Mouse (Mus musculus) kidney, adult 2 months (tissue): ENCODE results near the gene Dhx37. TPM values are rescaled to one million over a fixed set of nuclear protein-coding genes. Genes with fewer than 3 reads are reported as not detected.

Experiments
- DNase-seq: peaks from one replicate; pipeline ENCODE4 v3.0.0; 2021
- H3K27ac ChIP-seq: fragments of 200-500 bp; 2 replicates; pipeline ENCODE4 v1.5.1; 2012; ENCODE audit warnings: low read depth, low read length, control low read depth, inconsistent platforms; ENCODE audit not compliant: insufficient read depth
- H3K27me3 ChIP-seq: fragments of 200-500 bp; replicated peaks from 2 replicates; pipeline ENCODE4 v1.6.1; 2012; ENCODE audit warnings: mild to moderate bottlenecking, moderate library complexity, low read length, inconsistent platforms; ENCODE audit not compliant: control insufficient read depth, insufficient read depth
- H3K36me3 ChIP-seq: fragments of 200-500 bp; 2 replicates; pipeline ENCODE4 v1.6.1; 2012; ENCODE audit warnings: mild to moderate bottlenecking, moderate library complexity, low read length, inconsistent platforms; ENCODE audit not compliant: control insufficient read depth, insufficient read depth
- H3K4me1 ChIP-seq: fragments of 200-500 bp; 2 replicates; pipeline ENCODE4 v1.6.1; 2011; ENCODE audit warnings: low read length; ENCODE audit not compliant: control insufficient read depth, insufficient read depth
- H3K4me3 ChIP-seq: fragments of 200-500 bp; 2 replicates; pipeline ENCODE4 v1.5.1; 2011; ENCODE audit warnings: mild to moderate bottlenecking, low read depth, low read length, control low read depth; ENCODE audit not compliant: insufficient read depth
- CTCF ChIP-seq: fragments of 200-500 bp; conservative IDR thresholded peaks from 2 replicates; pipeline ENCODE4 v1.5.1; 2011; ENCODE audit warnings: low read depth, mild to moderate bottlenecking, control low read depth, low read length, moderate library complexity, mixed read lengths; ENCODE audit not compliant: insufficient read depth, insufficient read length
- POLR2A ChIP-seq: fragments of 200-500 bp; IDR thresholded peaks from one replicate; pipeline ENCODE4 v1.6.1; 2011; ENCODE audit warnings: low read depth, low read length, control low read depth
- WGBS: fragments of 180-500 bp; shearing (Covaris S2); methylation state at CpG from one replicate; pipeline ENCODE4 v1.1.7; 2018; 5-methylcytosine and 5-hydroxymethylcytosine counted together
- polyA plus RNA-seq: library from polyadenylated mRNA; depleted of rRNA; stranded (reverse); fragments of >200 nt; gene quantifications from 2 replicates; pipeline ENCODE4 v1.2.3, GENCODE M21; 2012

Gene Dhx37
- polyA plus RNA-seq, 1 experiment = 10.8 TPM

DNA sequence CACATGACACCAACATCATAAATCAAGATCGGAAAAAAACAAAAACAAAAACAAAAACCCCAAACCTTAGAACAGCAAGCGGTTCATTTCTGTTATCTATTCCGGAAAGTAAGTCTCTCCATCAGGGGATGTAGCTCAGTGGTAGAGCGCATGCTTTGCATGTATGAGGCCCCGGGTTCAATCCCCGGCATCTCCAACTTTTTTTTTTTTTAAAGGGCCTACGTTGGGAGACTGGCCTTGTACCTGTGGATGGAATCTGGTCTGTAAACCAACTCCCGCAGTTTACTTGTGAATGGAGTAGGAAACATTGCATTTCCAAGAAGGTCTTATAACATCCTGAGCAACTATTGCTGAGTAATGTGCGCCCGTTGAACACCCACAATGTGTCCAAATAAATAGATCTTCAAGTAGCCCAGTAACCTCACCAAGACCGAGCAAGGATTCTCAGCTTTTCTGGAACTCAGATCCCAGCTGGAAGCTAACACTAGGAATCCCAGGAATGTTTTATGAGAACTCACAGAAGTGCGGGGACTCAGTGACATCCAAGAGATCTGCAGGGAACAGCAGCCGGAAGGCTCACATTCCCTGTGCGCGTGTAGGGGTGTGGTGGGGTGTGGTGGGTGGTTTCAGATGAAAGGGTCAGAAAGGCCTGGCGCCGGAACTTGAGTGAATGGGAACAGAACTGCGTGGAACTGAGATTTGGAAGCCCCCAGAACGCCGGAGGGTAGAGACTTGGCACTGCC is 24.4 kb downstream of the Dhx37 start:
- Histone ChIP-seq H3K27me3 (no peaks in the 10 kb centered on the region), H3K27ac (peak overlapping the region; percentile 41; the same call in 1 of the 2 replicates), H3K4me3 (0 out of 2 replicates have a peak overlapping the region, but pooled peaks have one; percentile 17), H3K4me1 (peaks cover 9% of the 10 kb centered on the region; the same call in 1 of the 2 replicates), H3K36me3 (no peaks in the 10 kb centered on the region)
- 39% methylated on average over 20 of the region's 20 CpGs for WGBS
- TF ChIP-seq CTCF (no peak), POLR2A (no peak)
- peak; percentile 61 for DNase-seq

DNA sequence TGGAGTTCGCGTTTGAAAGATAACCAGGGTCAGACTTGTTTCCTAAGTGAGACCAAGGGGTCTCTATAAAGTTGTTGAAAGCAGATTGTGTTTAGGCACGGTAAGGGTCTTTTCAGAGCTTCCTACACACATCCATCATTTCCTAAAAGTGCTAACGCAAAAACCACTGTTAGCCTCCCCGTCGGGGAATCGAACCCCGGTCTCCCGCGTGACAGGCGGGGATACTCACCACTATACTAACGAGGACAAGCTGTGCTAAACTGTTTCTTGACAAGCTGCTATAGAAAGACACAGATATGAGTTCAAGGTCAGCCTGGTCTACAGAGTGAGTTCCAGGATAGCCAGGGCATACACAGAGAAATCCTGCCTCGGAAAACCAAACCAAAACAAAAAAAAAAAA is 25.1 kb downstream of the Dhx37 start:
- Histone ChIP-seq H3K27me3 (no peaks in the 10 kb centered on the region), H3K4me1 (peaks cover 10% of the 10 kb centered on the region; the same call in 1 of the 2 replicates), H3K4me3 (0 out of 2 replicates have a peak overlapping the region, but pooled peaks have one; percentile 17), H3K27ac (peak overlapping the region; percentile 41; the same call in 1 of the 2 replicates), H3K36me3 (no peaks in the 10 kb centered on the region)
- WGBS = 14% methylated on average over 13 of the region's 13 CpGs
- peak; percentile 92 for DNase-seq
- TF ChIP-seq POLR2A (no peak), CTCF (no peak)

DNA sequence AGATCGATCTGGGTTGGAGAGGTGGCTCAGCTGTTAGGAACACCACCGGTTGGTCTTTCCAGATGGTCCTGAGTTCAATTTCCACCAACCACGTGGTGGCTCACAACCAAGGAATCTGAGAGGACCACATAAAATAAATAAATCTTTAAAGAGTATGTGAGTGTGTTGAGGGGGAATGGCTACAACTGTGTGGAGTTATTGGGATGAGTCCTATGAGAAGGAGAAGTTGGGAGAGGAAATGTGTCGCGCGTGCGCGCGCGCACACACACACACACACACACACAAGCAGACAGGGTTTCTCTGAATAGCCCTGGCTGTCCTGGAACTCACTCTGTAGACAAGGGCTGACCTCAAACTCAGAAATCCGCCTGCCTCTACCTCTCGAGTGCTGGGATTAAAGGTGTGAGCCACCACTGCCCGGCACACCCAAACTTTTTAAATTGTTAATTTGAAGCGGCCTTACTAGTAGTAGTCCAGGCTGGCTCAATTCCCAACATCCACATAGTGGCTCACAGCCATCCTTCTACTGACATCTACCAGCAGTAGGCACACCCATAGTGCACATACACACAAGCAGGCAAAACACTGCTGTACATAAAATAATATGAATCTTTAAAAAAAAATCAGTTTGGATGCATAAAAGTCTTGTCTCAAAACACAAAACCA is 25.9 kb downstream of the Dhx37 start:
- WGBS = 81% methylated on average over 14 of the region's 14 CpGs
- no peak overlapping the region for H3K27ac ChIP-seq
- no peaks in the 10 kb centered on the region for H3K27me3 ChIP-seq
- no peak for TF ChIP-seq POLR2A
- TF ChIP-seq CTCF = no peak
- peaks cover 12% of the 10 kb centered on the region; the same call in 1 of the 2 replicates for H3K4me1 ChIP-seq
- no peaks in the 10 kb centered on the region for H3K36me3 ChIP-seq
- DNase-seq = no peak
- no peak overlapping the region for H3K4me3 ChIP-seq

DNA sequence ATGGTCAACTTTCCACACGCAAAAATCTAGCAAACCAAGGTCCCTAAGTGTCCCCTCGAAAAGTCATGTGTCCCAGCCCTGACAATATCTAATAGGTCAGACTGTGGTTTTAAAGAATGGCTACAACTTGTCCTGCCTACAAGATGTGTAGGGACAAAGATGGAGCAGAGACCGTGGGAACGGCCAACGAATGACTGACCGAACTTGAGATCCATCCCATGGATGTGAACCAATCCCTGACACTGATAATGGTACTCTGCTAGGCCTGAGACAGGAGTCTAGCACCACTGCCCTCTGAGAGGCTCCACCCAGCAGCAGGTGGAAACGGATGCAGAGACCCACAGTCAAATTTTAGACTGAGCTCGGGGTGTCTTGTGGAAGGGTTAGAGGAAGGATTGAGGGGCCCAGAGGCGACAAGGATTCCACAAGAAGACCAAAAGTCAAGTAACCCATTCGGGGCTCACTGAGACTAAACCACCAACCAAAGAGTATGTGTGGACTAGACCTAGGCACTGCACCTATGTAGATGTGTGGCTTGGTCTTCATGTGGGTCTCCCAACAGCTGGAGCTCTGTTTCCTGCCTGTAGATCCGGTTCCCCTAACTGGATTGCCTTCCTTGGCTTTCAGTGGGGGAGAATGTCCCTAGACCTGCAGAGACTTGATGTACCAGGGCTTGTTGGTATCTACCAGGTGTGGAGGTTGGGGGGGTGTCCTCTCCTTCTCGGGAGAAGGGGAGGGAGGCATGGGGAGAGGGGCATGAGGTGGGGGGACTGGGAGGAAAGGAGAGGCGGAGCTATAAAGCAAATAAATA is 26.7 kb downstream of the Dhx37 start:
- peaks cover 16% of the 10 kb centered on the region; the same call in 1 of the 2 replicates for H3K4me1 ChIP-seq
- 62% methylated on average over 13 of the region's 13 CpGs for WGBS
- H3K27ac ChIP-seq = no peak overlapping the region
- no peak for DNase-seq
- H3K36me3 ChIP-seq = no peaks in the 10 kb centered on the region
- H3K27me3 ChIP-seq = no peaks in the 10 kb centered on the region
- TF ChIP-seq POLR2A (no peak), CTCF (no peak)
- H3K4me3 ChIP-seq = peak overlapping the region; percentile 68; the same call in 1 of the 2 replicates

DNA sequence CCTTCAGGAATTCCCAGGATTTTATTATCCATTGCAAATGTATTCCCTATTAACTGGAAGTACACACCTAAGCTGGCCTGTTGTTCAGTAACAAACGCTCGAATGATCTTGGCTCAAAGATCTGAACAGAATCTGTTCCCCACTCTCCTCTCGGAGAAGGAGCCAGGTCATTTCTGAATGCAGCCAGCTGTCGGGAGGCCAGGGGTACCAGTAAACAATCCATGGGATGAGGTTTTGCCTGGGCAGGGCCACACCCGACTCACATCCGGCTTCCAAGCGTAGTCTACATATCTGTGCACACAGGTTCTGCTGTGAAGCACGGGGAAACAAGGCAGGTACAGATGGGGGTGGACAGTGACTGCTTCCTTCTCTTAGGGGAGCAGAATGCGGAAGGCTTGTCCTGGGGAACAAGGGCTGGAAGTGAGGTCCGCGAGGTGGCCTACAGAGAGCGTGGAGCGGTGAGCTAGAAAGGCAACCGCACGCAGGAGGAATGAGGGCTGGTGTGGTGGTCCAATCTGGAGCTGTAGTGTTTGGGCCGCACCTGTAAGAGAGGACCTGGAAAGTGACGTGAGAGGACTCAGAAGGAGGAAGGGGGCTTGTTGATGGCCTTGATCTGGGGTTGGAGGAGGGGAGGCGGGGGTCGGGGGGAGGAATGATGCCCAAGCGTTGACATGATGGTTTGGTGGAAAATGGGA is 27.5 kb downstream of the Dhx37 start:
- no peak for TF ChIP-seq CTCF
- TF ChIP-seq POLR2A = no peak
- Histone ChIP-seq H3K36me3 (no peaks in the 10 kb centered on the region), H3K27ac (peak overlapping the region; percentile 92), H3K4me1 (peaks cover 16% of the 10 kb centered on the region; the same call in 1 of the 2 replicates), H3K27me3 (no peaks in the 10 kb centered on the region), H3K4me3 (peak overlapping the region; percentile 68)
- 4% methylated on average over 20 of the region's 20 CpGs for WGBS
- peak; percentile 84 for DNase-seq

DNA sequence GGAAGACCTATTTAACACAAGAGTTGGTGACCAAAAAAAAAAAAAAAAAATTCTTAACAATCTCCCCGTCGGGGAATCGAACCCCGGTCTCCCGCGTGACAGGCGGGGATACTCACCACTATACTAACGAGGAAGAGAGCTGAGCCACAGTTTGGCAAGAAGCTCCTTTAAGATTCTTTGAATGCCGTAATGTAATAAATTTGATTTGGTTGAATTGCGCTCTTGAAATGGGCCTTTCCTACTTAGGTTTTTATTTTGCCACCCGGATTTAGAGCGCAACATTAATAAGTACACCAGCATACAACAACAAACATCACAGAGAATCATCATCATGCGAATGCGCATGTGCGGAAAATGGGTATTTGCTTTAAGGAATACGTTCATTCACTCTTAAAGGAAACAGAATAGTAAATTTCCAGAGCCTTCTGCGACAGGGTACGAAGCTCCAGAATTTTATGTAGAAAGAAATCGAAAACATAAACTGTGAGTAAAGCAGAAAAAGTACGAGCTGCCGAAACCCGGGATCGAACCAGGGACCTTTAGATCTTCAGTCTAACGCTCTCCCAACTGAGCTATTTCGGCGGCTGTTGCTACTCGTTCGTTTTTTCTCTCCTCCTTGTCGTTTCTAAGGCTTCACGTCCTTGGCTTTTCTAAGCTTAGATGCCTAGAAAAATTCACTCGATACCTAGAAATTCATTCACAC is 28.2 kb downstream of the Dhx37 start:
- Histone ChIP-seq H3K27ac (peak overlapping the region; percentile 92), H3K4me3 (peak overlapping the region; percentile 68), H3K36me3 (no peaks in the 10 kb centered on the region), H3K27me3 (no peaks in the 10 kb centered on the region), H3K4me1 (peaks cover 16% of the 10 kb centered on the region; the same call in 1 of the 2 replicates)
- DNase-seq = peak; percentile 95
- WGBS = under 1% methylated on average over 31 of the region's 31 CpGs
- no peak for TF ChIP-seq POLR2A
- no peak for TF ChIP-seq CTCF
